Mouse (Mus musculus): ENCODE measurements around the gene Bex2. TPM values are rescaled to one million over a fixed set of nuclear protein-coding genes. Genes with fewer than 3 reads are reported as not detected.

The Bex2 gene
- not detected for total RNA-seq (2023)

GRCm38 (mm10) chrX:136068020-136068419 is at the start of gene Bex2:
TSS of gene Bex2 (minus strand) at chrX:136068236.

GRCm38 (mm10) chrX:136085155-136085554 is 17.1 kb upstream of the Bex2 start, which contains the start of gene Nxf3:
TSS of gene Nxf3 (minus strand) at chrX:136085255.

GRCm38 (mm10) chrX:136032799-136033763 is 35.0 kb downstream of the Bex2 start, which contains the start of gene Arxes1:
TSS of gene Arxes1 (plus strand) at chrX:136033367.

Other genes starting within 250 kb of the Bex2 start
- 1 to 10 TPM in 1 of 2 experiments, not detected in 1; 2.8 TPM for gene Gprasp2, start 229.2 kb downstream of the Bex2 start, total RNA-seq (2023)
- gene Arxes2, start 74.4 kb downstream of the Bex2 start, total RNA-seq (2023): not detected
- not detected for gene Arxes1, start 34.9 kb downstream of the Bex2 start, total RNA-seq (2023)
- not detected for gene Nxf3, start 17.0 kb upstream of the Bex2 start, total RNA-seq (2023)
- 1 to 10 TPM; 1.1 to 3.6 TPM for gene Bex4, start 70.8 kb upstream of the Bex2 start, total RNA-seq (2023)
- gene Tceal8, start 104.1 kb upstream of the Bex2 start, total RNA-seq (2023): 10 to 100 TPM in 1 of 2 experiments, 1 to 10 TPM in 1; 7.8 to 11.6 TPM
- gene Tceal5, start 135.6 kb upstream of the Bex2 start, total RNA-seq (2023): not detected
- not detected for gene Tceal7, start 146.5 kb upstream of the Bex2 start, total RNA-seq (2023)
- under 1 TPM in 1 of 2 experiments, not detected in 1; 0.57 TPM for gene Bex1, start 147.3 kb upstream of the Bex2 start, total RNA-seq (2023)
- 10 to 100 TPM; 27.2 to 30.7 TPM for gene Tceal9, start 176.8 kb upstream of the Bex2 start, total RNA-seq (2023)
- gene Bex3, start 202.0 kb upstream of the Bex2 start, total RNA-seq (2023): 10 to 100 TPM; 32.4 to 43.3 TPM